In the genomic region with DNA sequence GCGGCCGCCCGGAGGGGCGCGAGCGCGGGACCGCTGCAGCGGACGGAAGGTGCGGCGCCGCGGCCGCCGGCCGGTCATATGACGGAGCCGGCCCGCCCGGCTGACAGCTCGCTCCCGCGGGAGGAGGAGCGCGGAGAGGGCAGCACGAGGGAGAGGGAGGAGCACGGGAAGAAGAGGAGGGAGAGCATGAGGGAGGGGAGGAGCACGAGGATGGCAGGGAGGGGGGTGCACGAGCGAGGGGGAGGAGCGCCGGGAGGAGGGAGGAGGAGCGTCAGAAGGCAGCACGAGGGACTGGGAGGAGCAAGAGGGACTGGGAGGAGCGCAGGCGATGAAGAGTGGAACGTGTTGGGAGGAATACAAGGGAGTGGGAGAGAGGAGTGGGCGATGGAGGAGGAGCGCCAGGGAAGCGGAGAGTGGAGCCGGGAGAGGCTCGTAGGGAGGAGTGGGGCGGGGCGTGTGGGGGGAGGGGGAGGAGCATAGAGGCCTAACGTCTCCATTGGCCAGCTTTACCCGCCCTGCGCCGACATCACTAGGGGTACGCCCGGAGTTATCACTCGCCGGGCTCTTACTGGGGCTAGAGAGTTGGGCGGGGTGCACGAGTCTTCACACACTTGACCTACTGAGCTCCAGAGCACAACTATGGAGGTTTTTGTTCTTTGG, we compare ENCODE assay signal across 8 mouse cellular contexts. TPM values are rescaled to one million over a fixed set of nuclear protein-coding genes. Genes with fewer than 3 reads are reported as not detected.
A peak's percentile ranks its signal among the peaks of the same experiment; 100 is the strongest.
DNase-seq lines count a peak whose midpoint lies in the region; ATAC-seq lines count a peak whose summit lies in the region.

Gene Fnip2, minus strand, starts transcription at position 94 of the 660 bp plus-strand sequence.

- peaks cover 33% of the 10 kb centered on the region for H3K4me1 ChIP-seq in hindbrain, embryonic 15.5 days (replicated peaks)

- peak; percentile 96 for ATAC-seq in hindbrain, embryonic 15.5 days (ENCODE audit: low FRiP score, low read depth)

- peak within 1 kb of the TSS; percentile 80 for H3K27ac ChIP-seq in hindbrain, embryonic 15.5 days (replicated peaks)

- peak within 1 kb of the TSS; percentile 89 for H3K4me3 ChIP-seq in hindbrain, embryonic 15.5 days

- no peaks in the 10 kb centered on the region for H3K36me3 ChIP-seq in hindbrain, embryonic 15.5 days

- H3K9me3 ChIP-seq in hindbrain, embryonic 15.5 days: no peaks in the 10 kb centered on the region

- peak; percentile 59 for DNase-seq in T-cell, adult 2 months (ENCODE audit: low spot score)
- DNase-seq in cerebellum, postnatal 36 days: peak; percentile 82 to 88
- peak; percentile 85 to 89 for DNase-seq in frontal cortex, postnatal 36 days (ENCODE audit: low spot score in 2 of 2)
- peak; percentile 86 for DNase-seq in left cerebral cortex, adult 11 months (ENCODE audit: low spot score)
- DNase-seq in lung, postnatal 4 days: peak; percentile 90 to 94
- peak; percentile 71 for DNase-seq in retina, postnatal 7 days (ENCODE audit: low read depth, low spot score)
- peak; percentile 80 for DNase-seq in urinary bladder, adult 2 months (ENCODE audit: low spot score)

- peak within 1 kb of the TSS; percentile 80 for H3K4me2 ChIP-seq in hindbrain, embryonic 15.5 days

- under 1% methylated on average over 49 of the region's 55 CpGs for WGBS in hindbrain, embryonic 15.5 days

- H3K9ac ChIP-seq in hindbrain, embryonic 15.5 days: peak within 1 kb of the TSS; percentile 76

- no peaks in the 10 kb centered on the region for H3K27me3 ChIP-seq in hindbrain, embryonic 15.5 days

RNA-seq across cellular contexts. Expression of gene Fnip2, which starts in this region (rescaled TPM):
- polyA plus RNA-seq in hindbrain, embryonic 15.5 days (2015; fragmentation: Nextera tagmentation; extraction: Ambion mirVana): 7.1 and 7.8 TPM in 2 replicates
- 8.0 and 9.7 TPM in 2 replicates for polyA plus RNA-seq in urinary bladder, adult 2 months (2012; rRNA removed)

Comparison
In these comparisons a context has a peak if more than half of its experiments do, and no peak if none do; other contexts are left out.
1. Peak in every context shown above with its lines: DNase-seq, ATAC-seq, H3K4me3 ChIP-seq and H3K27ac ChIP-seq.